Comparison of ENCODE assay signal across 13 mouse cellular contexts in the genomic region with DNA sequence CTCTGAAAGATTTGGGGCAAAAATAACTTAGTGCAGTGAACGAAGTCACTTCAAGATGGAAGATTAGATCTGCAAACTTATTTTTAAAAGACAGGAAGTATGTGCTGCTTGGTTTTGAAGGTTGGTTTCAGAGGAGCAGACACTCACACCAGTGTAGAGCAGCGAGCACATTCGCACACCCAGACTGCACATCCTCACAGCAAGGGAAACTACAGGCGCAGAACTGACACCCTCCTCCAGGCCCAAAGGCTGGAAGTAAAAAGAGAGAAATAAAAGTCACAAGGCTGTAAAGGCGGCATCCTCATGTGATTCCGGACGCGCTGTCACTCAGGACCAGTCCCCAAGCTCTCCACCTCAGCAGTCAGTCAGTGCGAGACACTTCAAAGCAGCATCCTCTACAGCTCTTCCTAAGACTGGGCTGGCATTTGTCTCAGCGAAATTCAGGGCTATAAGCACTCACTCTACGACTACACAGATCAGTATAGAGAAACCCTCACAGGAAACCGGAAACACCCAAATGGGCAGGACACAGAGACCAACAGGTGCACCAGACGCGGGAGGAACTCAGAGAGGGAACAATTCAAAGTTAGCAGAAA. TPM values are rescaled to one million over a fixed set of nuclear protein-coding genes. Genes with fewer than 3 reads are reported as not detected.
DNase-seq lines count a peak whose midpoint lies in the region; ATAC-seq and TF ChIP-seq lines count a peak whose summit lies in the region.
"Had no signal": no experiment of that assay in that cellular context is flagged by ENCODE, and none has a peak within 500 bp of the region (broad histone marks: within the 10 kb centered on the region; RNA-seq: fewer than 3 reads in every experiment).

No protein-coding gene starts in this region.

- no peak overlapping the region for H3K27ac ChIP-seq in lung, embryonic 16.5 days (ENCODE audit: low read length)

- ATAC-seq in lung, embryonic 16.5 days (ENCODE audit: low read depth): no peak
- ATAC-seq in G1E (ENCODE audit: extremely low read depth, insufficient number of reproducible peaks, low FRiP score, poor library complexity, severe bottlenecking): no peak
- ATAC-seq: forebrain, embryonic 14.5 days; midbrain, embryonic 16.5 days had no signal

- DNase-seq in lung, postnatal 25 days (ENCODE audit: low spot score): no peak
- DNase-seq in G1E (ENCODE audit: low spot score): no peak
- peak; percentile 82 for DNase-seq in induced T-regulatory cell, adult 2 months (ENCODE audit: low read depth)
- peak; percentile 43 for DNase-seq in splenic B cell, adult 2 months (ENCODE audit: low read depth, low spot score)
- DNase-seq in left cerebral cortex, adult 18-20 months (ENCODE audit: low spot score in 2 of 2): no peak
- no peak for DNase-seq in embryo, embryonic 10 days (ENCODE audit: low spot score)
- no peak for DNase-seq in gastrocnemius, postnatal 14 days
- DNase-seq: cerebellum, adult 18-20 months; heart, postnatal 4 days; right cerebral cortex, postnatal 14 days had no signal

- H3K4me3 ChIP-seq in lung, embryonic 16.5 days (ENCODE audit: low read length): no peak overlapping the region
- H3K4me3 ChIP-seq in G1E (ENCODE audit: low read depth, low read length): peak overlapping the region; percentile 11; the same call in 1 of the 2 replicates

- H3K27me3 ChIP-seq in lung, embryonic 16.5 days (ENCODE audit: control insufficient read depth, insufficient read depth, low read depth, low read length): no peaks in the 10 kb centered on the region
- peaks cover 7% of the 10 kb centered on the region for H3K27me3 ChIP-seq in G1E (ENCODE audit: insufficient read depth, low read length)
- H3K27me3 ChIP-seq in splenic B cell, adult 2 months (ENCODE audit: control insufficient read depth, insufficient read depth, low read length, poor library complexity, severe bottlenecking): no peaks in the 10 kb centered on the region

- no peaks in the 10 kb centered on the region for H3K9me3 ChIP-seq in lung, embryonic 16.5 days (ENCODE audit: control insufficient read depth, low read length)
- no peaks in the 10 kb centered on the region for H3K9me3 ChIP-seq in G1E (replicated peaks)

- H3K4me2 ChIP-seq in lung, embryonic 16.5 days (ENCODE audit: low read depth, low read length): 0 out of 2 replicates have a peak overlapping the region, but pooled peaks have one; percentile 19

- intact Hi-C loops in gastrocnemius, postnatal 14 days (cut with DNase I; ENCODE audit: low total_unique reads): no loop called here

- WGBS in lung, embryonic 16.5 days: 85% methylated on average over 14 of the region's 14 CpGs

- no peak overlapping the region for H3K9ac ChIP-seq in lung, embryonic 16.5 days (ENCODE audit: low read length)

- peaks cover 6% of the 10 kb centered on the region; the same call in 1 of the 2 replicates for H3K36me3 ChIP-seq in lung, embryonic 16.5 days (ENCODE audit: control insufficient read depth, insufficient read depth, low read length)
- peaks cover 56% of the 10 kb centered on the region for H3K36me3 ChIP-seq in G1E (replicated peaks)
- 0 out of 2 replicates have a peak, but pooled peaks cover 1% of the 10 kb centered on the region for H3K36me3 ChIP-seq in splenic B cell, adult 2 months (ENCODE audit: control insufficient read depth, insufficient read depth, low read length, poor library complexity, severe bottlenecking)

- H3K4me1 ChIP-seq in lung, embryonic 16.5 days (replicated peaks; ENCODE audit: control insufficient read depth, insufficient read depth, low read length): peaks cover 14% of the 10 kb centered on the region
- H3K4me1 ChIP-seq in G1E (ENCODE audit: insufficient read depth, low read depth, low read length): peaks cover 48% of the 10 kb centered on the region

- no peak for TF ChIP-seq CTCF in G1E (IDR thresholded peaks at IDR 0.05; ENCODE audit: low read depth, low read length)

RNA-seq across cellular contexts. Expression of gene Xrra1, which starts 2.6 kb away (rescaled TPM):
- 0.28 and 0.54 TPM in 2 replicates for polyA plus RNA-seq in lung, embryonic 16.5 days (2015; fragmentation: Nextera tagmentation; extraction: Ambion mirVana)
- not detected in 2 replicates for total RNA-seq in G1E (2014; fragmentation: Nextera tagmentation)
- 0.29 and 0.33 TPM in 2 replicates for total RNA-seq in G1E (2017)
- 0.17 and 0.18 TPM in 2 replicates for polyA plus RNA-seq in G1E (2012)
- 1 to 10 TPM in 1 of 2 experiments, under 1 TPM in 1; 0.87 to 1.2 TPM for total RNA-seq in left cerebral cortex, adult 18-20 months (2021)
- 1 to 10 TPM in 1 of 2 experiments, under 1 TPM in 1; 0.47 to 1.4 TPM for total RNA-seq in gastrocnemius, postnatal 14 days (2021)

RNA-seq across cellular contexts. Expression of gene Spcs2, which starts 6.9 kb away (rescaled TPM):
- polyA plus RNA-seq in lung, embryonic 16.5 days (2015; fragmentation: Nextera tagmentation; extraction: Ambion mirVana): 397 and 399 TPM in 2 replicates
- total RNA-seq in G1E (2014; fragmentation: Nextera tagmentation) (258 and 259 TPM in 2 replicates), G1E (2017) (134 and 148 TPM in 2 replicates)
- polyA plus RNA-seq in G1E (2012): 77.2 and 85.1 TPM in 2 replicates
- total RNA-seq in left cerebral cortex, adult 18-20 months (2021): 10 to 100 TPM; 86.3 to 96.7 TPM
- total RNA-seq in gastrocnemius, postnatal 14 days (2021): 10 to 100 TPM; 45.4 to 58.1 TPM

RNA-seq across cellular contexts. Expression of gene Neu3, which starts 28.1 kb away (rescaled TPM):
- 6.8 and 9.0 TPM in 2 replicates for polyA plus RNA-seq in lung, embryonic 16.5 days (2015; fragmentation: Nextera tagmentation; extraction: Ambion mirVana)
- total RNA-seq in G1E (2014; fragmentation: Nextera tagmentation) (5.9 and 9.0 TPM in 2 replicates), G1E (2017) (5.9 and 7.2 TPM in 2 replicates)
- polyA plus RNA-seq in G1E (2012): 6.6 and 6.8 TPM in 2 replicates
- 1 to 10 TPM; 2.3 to 3.0 TPM for total RNA-seq in left cerebral cortex, adult 18-20 months (2021)
- total RNA-seq in gastrocnemius, postnatal 14 days (2021): 1 to 10 TPM; 2.9 to 3.3 TPM

Comparison
In these comparisons a context has a peak if more than half of its experiments do, and no peak if none do; other contexts are left out.
1. DNase-seq: peak in induced T-regulatory cell, adult 2 months (single experiment) and splenic B cell, adult 2 months (single experiment); none in lung, postnatal 25 days (single experiment), G1E (single experiment), left cerebral cortex, adult 18-20 months (0 of 2), embryo, embryonic 10 days (single experiment) and gastrocnemius, postnatal 14 days (single experiment).